Mouse (Mus musculus): ENCODE data around the gene Rbbp4.

- TF ChIP-seq CTCF (IDR thresholded peaks at IDR 0.05; ENCODE audit: extremely low read depth, insufficient read depth, low read length) (no peak), POLR2A (IDR thresholded peaks at IDR 0.05; ENCODE audit: extremely low read depth, insufficient read depth, low read length) (no peak)
Measured at GRCm38 (mm10) chr4:129260678-129261077, 74.5 kb downstream of the Rbbp4 start.
